20 mouse cellular contexts compared by ENCODE assay signal in the genomic region with DNA sequence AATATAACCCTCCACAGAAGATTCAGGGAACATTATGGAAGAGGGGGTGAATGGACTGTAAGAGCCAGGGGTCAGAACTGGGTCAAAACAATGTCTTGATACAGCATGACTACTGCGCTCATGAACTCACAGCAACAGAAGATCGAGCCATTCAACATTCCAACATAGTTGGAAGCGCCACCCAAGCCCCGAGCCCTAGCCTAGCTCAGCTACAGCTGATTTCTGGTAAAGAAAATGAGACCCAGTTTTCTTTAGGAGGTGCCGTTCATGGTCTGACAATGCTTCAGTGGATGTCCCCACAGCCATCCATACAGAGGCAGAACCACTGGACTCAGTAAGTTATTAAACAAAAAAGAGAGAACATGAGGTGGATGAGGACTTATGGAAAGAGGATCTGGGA.
"Had no signal": no experiment of that assay in that cellular context is flagged by ENCODE, and none has a peak within 500 bp of the region (broad histone marks: within the 10 kb centered on the region; RNA-seq: fewer than 3 reads in every experiment).

No protein-coding gene starts in this region.

- H3K9me3 ChIP-seq: kidney, embryonic 15.5 days; midbrain, embryonic 10.5 days; midbrain, embryonic 13.5 days; neural tube, embryonic 13.5 days; stomach, embryonic 15.5 days had no signal

- H3K27ac ChIP-seq: kidney, embryonic 15.5 days; liver, embryonic 14.5 days; macrophage; midbrain, embryonic 10.5 days; midbrain, embryonic 13.5 days; neural tube, embryonic 13.5 days; stomach, embryonic 15.5 days had no signal

- ATAC-seq: liver, postnatal 0 days; lung, postnatal 0 days; midbrain, embryonic 13.5 days; midbrain, embryonic 16.5 days had no signal

- H3K27me3 ChIP-seq: kidney, embryonic 15.5 days; midbrain, embryonic 13.5 days; neural tube, embryonic 13.5 days; stomach, embryonic 15.5 days had no signal

- H3K4me1 ChIP-seq: midbrain, embryonic 10.5 days; stomach, embryonic 15.5 days had no signal

- DNase-seq: kidney, adult 8-10 months; kidney, postnatal 10 days; kidney, postnatal 36 days; liver, postnatal 0 days; lung, embryonic 14.5 days; retina, postnatal 1 day; right cerebral cortex, postnatal 25 days; spleen, adult 18-20 months; thymus, postnatal 36 days had no signal

- H3K4me3 ChIP-seq: kidney, embryonic 15.5 days; midbrain, embryonic 10.5 days; midbrain, embryonic 13.5 days; myocyte; neural tube, embryonic 13.5 days; stomach, embryonic 15.5 days had no signal

- H3K36me3 ChIP-seq: midbrain, embryonic 13.5 days had no signal

- H3K4me2 ChIP-seq: kidney, embryonic 15.5 days; liver, embryonic 11.5 days; lung, embryonic 14.5 days; midbrain, embryonic 13.5 days; neural tube, embryonic 13.5 days; stomach, embryonic 15.5 days had no signal

- H3K9ac ChIP-seq: kidney, embryonic 15.5 days; liver, embryonic 14.5 days; liver, postnatal 0 days; lung, embryonic 14.5 days; midbrain, embryonic 13.5 days; neural tube, embryonic 13.5 days; stomach, embryonic 15.5 days had no signal
